Mouse (Mus musculus): Measurements from ENCODE around the gene Cstad. TPM values are rescaled to one million over a fixed set of nuclear protein-coding genes. Genes with fewer than 3 reads are reported as not detected.
A peak's percentile ranks its signal among the peaks of the same experiment; 100 is the strongest.

The Cstad gene
- polyA plus RNA-seq, 1 experiment, result 0.51 TPM

DNA sequence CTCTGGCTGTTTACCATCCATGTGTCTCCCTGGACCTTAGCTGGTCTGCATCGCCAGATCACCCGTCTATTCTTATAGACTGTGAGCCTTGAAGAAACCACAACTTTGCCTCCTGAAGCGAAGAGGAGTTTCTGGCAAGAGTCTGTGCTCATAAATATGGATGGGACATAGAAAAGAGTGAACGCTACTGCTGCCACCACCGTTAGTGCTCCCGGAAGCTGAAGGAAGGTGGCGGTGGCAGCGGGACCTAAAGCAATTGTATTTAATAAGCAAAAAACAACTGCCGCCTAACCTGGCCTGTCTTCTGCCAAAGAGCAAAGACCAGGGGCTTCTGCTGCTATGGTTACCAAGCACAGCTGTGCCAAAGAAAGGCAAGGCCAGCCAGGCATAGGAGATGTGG, 59.3 kb downstream of the Cstad start:
- no peak overlapping the region for H3K4me3 ChIP-seq (ENCODE audit: control insufficient read depth, low read depth, low read length)
- H3K27me3 ChIP-seq (ENCODE audit: control insufficient read depth, insufficient read depth, low read length), result no peaks in the 10 kb centered on the region
- no peak overlapping the region for H3K27ac ChIP-seq (ENCODE audit: control insufficient read depth, insufficient read depth, low read depth, low read length)
- no peaks in the 10 kb centered on the region for H3K36me3 ChIP-seq (ENCODE audit: control insufficient read depth, insufficient read depth, low read length)
- TF ChIP-seq POLR2A (IDR thresholded peaks at IDR 0.05; ENCODE audit: control insufficient read depth, low read depth, low read length) (no peak), CTCF (IDR thresholded peaks at IDR 0.05; ENCODE audit: control insufficient read depth, insufficient read depth, insufficient replicate concordance, low read depth, low read length) (no peak)
- H3K4me1 ChIP-seq (ENCODE audit: control insufficient read depth, insufficient read depth, low read length), result peaks cover 21% of the 10 kb centered on the region

DNA sequence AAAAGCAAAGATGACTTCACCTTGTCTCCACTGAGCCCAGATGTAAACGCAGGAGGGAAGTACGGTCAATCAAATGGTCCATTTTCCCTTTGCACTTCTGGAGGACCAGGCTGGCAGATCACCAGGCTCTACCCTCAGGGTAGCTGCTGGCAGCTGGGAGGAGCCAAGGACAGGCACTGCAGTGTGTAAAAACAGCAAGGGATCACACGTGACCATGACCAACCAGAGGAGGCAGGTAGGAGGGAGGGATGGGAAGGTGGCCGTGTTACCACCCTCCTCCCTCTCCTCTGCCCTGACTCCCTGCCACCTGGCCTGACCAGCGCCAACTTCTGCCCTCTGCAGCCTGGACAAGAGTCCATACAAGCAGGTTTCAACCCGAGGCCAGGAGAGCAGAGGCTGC, 59.7 kb downstream of the Cstad start:
- Histone ChIP-seq H3K36me3 (ENCODE audit: control insufficient read depth, insufficient read depth, low read length) (no peaks in the 10 kb centered on the region), H3K27ac (ENCODE audit: control insufficient read depth, insufficient read depth, low read depth, low read length) (no peak overlapping the region), H3K4me1 (ENCODE audit: control insufficient read depth, insufficient read depth, low read length) (peaks cover 26% of the 10 kb centered on the region), H3K27me3 (ENCODE audit: control insufficient read depth, insufficient read depth, low read length) (no peaks in the 10 kb centered on the region), H3K4me3 (ENCODE audit: control insufficient read depth, low read depth, low read length) (no peak overlapping the region)
- no peak; the same call in 1 of the 2 replicates for TF ChIP-seq CTCF (IDR thresholded peaks at IDR 0.05; ENCODE audit: control insufficient read depth, insufficient read depth, insufficient replicate concordance, low read depth, low read length)
- no peak for TF ChIP-seq POLR2A (IDR thresholded peaks at IDR 0.05; ENCODE audit: control insufficient read depth, low read depth, low read length)

DNA sequence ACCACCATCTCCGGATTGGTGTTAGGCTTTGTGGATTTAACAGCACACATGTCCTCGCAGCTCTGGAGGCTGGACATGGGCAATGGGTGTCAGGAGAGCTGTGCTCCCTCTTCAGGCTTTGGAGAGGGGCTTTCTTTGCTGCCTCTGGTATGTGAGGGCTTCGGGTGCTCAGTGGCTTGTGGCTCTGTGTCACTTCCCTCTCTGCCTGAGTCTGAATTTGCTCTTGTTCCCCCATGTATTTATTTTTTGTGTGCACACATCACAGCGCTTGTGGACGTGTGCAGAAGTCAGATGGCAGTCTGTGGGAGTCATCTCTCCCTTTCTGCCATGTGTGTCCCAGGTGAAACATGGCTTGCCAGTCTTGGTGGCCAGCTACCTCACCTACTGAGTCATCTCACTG, 60.9 kb downstream of the Cstad start:
- TF ChIP-seq CTCF (IDR thresholded peaks at IDR 0.05; ENCODE audit: control insufficient read depth, insufficient read depth, insufficient replicate concordance, low read depth, low read length), result no peak
- Histone ChIP-seq H3K36me3 (ENCODE audit: control insufficient read depth, insufficient read depth, low read length) (no peaks in the 10 kb centered on the region), H3K27ac (ENCODE audit: control insufficient read depth, insufficient read depth, low read depth, low read length) (no peak overlapping the region), H3K4me1 (ENCODE audit: control insufficient read depth, insufficient read depth, low read length) (peaks cover 33% of the 10 kb centered on the region), H3K4me3 (ENCODE audit: control insufficient read depth, low read depth, low read length) (no peak overlapping the region), H3K27me3 (ENCODE audit: control insufficient read depth, insufficient read depth, low read length) (no peaks in the 10 kb centered on the region)

DNA sequence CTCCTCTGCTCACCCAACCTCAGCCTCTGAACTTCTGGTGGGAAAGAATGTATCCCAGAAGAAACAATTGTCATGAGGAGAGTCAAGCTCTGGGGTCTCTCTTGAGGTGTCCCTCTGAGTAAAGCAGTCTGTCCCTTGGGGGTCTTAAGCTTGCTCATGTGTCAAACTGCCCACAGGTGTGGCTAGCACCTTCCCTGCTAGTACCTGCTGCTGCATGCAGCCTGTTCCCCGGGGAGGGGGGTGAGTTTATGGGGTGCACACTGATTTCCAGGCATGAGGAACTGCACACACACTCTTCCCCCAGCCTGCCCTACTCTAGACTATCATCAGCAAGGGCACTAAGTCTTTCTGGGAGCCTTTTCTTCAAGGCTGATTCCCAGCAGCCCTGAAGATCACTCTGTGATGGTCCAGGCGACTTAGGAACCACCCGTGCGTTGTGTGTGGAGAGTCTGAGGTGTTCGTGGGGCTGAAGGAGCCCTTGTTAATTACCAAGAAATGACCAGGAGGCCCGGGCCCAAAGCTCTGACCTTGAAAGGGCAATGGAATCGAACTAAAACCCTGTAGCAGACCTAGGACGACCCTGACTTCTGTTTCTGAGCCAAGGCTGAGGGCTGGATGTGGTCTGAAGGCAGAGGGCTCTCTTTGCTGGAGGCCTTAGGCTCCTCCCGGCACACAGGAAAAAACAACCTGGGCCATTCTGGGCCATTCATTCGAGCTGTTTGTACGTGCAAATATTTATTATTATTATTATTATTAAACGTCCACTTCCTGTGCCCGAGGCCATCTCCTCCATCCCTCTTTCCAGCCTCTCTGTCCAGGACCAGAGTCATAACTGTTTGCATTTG, 62.1 kb downstream of the Cstad start:
- no peaks in the 10 kb centered on the region for H3K27me3 ChIP-seq (ENCODE audit: control insufficient read depth, insufficient read depth, low read length)
- H3K4me3 ChIP-seq (ENCODE audit: control insufficient read depth, low read depth, low read length), result peak overlapping the region; percentile 86
- H3K4me1 ChIP-seq (ENCODE audit: control insufficient read depth, insufficient read depth, low read length), result peaks cover 34% of the 10 kb centered on the region
- TF ChIP-seq POLR2A (IDR thresholded peaks at IDR 0.05; ENCODE audit: control insufficient read depth, low read depth, low read length) (no peak), CTCF (IDR thresholded peaks at IDR 0.05; ENCODE audit: control insufficient read depth, insufficient read depth, insufficient replicate concordance, low read depth, low read length) (no peak)
- H3K27ac ChIP-seq (ENCODE audit: control insufficient read depth, insufficient read depth, low read depth, low read length), result peak overlapping the region; percentile 85
- H3K36me3 ChIP-seq (ENCODE audit: control insufficient read depth, insufficient read depth, low read length), result no peaks in the 10 kb centered on the region

DNA sequence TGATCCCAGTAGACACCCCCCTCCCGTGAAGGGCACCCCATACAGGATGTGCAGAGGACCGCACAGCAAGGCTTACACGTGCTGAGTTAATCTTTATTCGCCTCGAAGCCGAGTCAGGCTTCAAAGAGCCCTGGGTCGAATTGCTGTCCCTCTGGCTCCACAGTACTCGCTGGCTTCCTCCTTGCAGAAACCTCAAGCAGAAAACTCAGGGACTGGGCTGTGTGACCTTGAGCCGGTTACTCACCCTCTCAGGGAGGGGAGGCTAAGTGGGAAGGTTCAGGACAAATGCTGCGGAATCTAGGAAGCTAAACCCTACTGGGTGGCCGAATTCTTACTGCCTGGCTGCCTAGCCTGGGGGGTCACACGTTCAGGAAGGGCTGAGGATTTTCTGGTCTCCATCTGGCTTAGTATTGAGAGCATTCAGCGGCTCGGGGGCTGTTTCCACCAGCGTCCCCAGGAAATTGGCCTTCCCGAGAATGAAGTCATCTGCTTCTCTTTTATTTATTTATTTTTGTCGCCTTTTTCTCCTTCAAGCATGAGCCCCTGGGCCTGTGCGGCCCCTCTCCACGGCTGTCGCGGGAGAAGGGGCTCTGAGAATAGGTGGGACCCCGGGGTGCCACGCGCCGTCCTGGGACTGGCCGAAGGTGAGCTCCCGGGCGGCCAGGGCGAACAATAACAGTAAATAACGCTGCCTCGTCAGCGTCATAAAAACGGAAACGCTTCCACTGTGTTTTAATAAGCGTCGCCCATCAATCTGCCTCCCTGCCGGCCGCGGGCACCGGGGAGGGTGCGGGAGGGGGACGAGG, 63.0 kb downstream of the Cstad start:
- no peaks in the 10 kb centered on the region for H3K27me3 ChIP-seq (ENCODE audit: control insufficient read depth, insufficient read depth, low read length)
- peak overlapping the region; percentile 86 for H3K4me3 ChIP-seq (ENCODE audit: control insufficient read depth, low read depth, low read length)
- no peak for TF ChIP-seq CTCF (IDR thresholded peaks at IDR 0.05; ENCODE audit: control insufficient read depth, insufficient read depth, insufficient replicate concordance, low read depth, low read length)
- TF ChIP-seq POLR2A (IDR thresholded peaks at IDR 0.05; ENCODE audit: control insufficient read depth, low read depth, low read length), result no peak
- H3K36me3 ChIP-seq (ENCODE audit: control insufficient read depth, insufficient read depth, low read length), result no peaks in the 10 kb centered on the region
- H3K4me1 ChIP-seq (ENCODE audit: control insufficient read depth, insufficient read depth, low read length), result peaks cover 34% of the 10 kb centered on the region
- peak overlapping the region; percentile 85 for H3K27ac ChIP-seq (ENCODE audit: control insufficient read depth, insufficient read depth, low read depth, low read length)

DNA sequence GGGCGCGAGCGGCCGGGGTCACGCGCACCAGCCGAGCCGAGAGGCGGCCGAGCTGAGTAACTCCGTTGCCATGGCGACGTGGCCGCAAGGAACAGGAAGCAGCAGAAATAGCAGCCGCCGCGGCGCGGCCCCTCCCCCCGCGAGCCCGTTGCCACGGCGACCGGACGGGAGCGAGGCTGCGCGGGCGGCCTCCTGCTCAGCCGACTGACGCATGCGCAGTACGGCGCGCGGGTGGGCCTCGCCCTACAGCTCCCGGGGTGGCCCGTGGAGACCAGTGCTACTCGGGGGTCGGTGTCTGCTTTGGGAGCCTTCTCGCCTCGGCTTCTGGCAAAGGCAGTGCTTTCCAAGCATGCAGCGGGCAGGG, 63.6 kb downstream of the Cstad start:
- TF ChIP-seq POLR2A (IDR thresholded peaks at IDR 0.05; ENCODE audit: control insufficient read depth, low read depth, low read length) (peak; percentile 66), CTCF (IDR thresholded peaks at IDR 0.05; ENCODE audit: control insufficient read depth, insufficient read depth, insufficient replicate concordance, low read depth, low read length) (no peak)
- Histone ChIP-seq H3K4me3 (ENCODE audit: control insufficient read depth, low read depth, low read length) (peak overlapping the region; percentile 86), H3K4me1 (ENCODE audit: control insufficient read depth, insufficient read depth, low read length) (peaks cover 34% of the 10 kb centered on the region), H3K27ac (ENCODE audit: control insufficient read depth, insufficient read depth, low read depth, low read length) (peak overlapping the region; percentile 91), H3K36me3 (ENCODE audit: control insufficient read depth, insufficient read depth, low read length) (no peaks in the 10 kb centered on the region), H3K27me3 (ENCODE audit: control insufficient read depth, insufficient read depth, low read length) (no peaks in the 10 kb centered on the region)

Other genes starting within 250 kb of the Cstad start
- 21.8 and 25.3 TPM in 2 replicates for gene Sh3glb2, start 235.7 kb upstream of the Cstad start, polyA plus RNA-seq (2012; rRNA removed)
- gene Miga2, start 230.8 kb upstream of the Cstad start, polyA plus RNA-seq (2012; rRNA removed), result 6.3 and 6.7 TPM in 2 replicates
- 27.3 and 32.6 TPM in 2 replicates for gene Dolpp1, start 202.8 kb upstream of the Cstad start, polyA plus RNA-seq (2012; rRNA removed)
- 591 and 623 TPM in 2 replicates for gene Crat, start 179.2 kb upstream of the Cstad start, polyA plus RNA-seq (2012; rRNA removed)
- 87.3 and 106 TPM in 2 replicates for gene Ptpa, start 179.0 kb upstream of the Cstad start, polyA plus RNA-seq (2012; rRNA removed)
- gene Ier5l, start 120.8 kb upstream of the Cstad start, polyA plus RNA-seq (2012; rRNA removed), result 2.2 and 2.8 TPM in 2 replicates
- 905 and 964 TPM in 2 replicates for gene 1700001O22Rik, start 208.6 kb downstream of the Cstad start, polyA plus RNA-seq (2012; rRNA removed)
- gene Ntmt1, start 212.8 kb downstream of the Cstad start, polyA plus RNA-seq (2012; rRNA removed), result 49.5 and 53.9 TPM in 2 replicates
- 9.3 and 10.5 TPM in 2 replicates for gene Asb6, start 235.3 kb downstream of the Cstad start, polyA plus RNA-seq (2012; rRNA removed)
- 1.0 and 1.5 TPM in 2 replicates for gene Prrx2, start 239.9 kb downstream of the Cstad start, polyA plus RNA-seq (2012; rRNA removed)